Comparison of ENCODE assay signal across 8 mouse cellular contexts in the genomic region with DNA sequence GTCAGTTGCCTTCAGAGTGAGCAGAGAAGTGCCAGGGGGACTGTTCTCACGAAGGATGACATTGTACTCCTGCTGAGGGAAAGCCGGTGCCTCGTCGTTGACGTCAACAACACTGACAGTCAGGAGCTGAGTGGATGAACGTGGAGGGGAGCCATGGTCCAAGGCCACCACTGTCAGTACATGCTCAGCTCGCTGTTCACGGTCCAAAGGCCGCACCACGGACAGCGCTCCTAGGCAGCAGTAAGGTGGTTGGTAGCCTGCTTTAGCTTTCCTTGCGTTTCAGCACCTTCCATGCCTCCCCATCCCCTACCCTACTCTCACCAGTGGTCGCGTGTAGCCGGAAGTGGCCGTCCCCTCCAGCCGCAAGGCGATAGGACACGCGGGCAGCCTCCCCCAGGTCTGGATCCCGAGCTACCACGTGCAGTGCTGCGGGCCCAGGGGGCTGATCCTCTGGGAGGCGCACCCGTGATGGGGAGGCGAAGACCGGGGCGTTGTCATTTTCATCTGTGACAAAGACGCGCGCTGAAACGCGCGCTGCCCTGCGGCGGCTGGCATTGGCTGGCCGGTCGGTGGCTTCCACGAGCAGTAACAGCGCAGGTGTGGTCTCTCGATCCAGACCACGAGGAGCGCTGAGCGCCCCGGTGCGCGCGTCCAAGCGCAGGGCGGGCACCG. TPM values are rescaled to one million over a fixed set of nuclear protein-coding genes. Genes with fewer than 3 reads are reported as not detected.
DNase-seq lines count a peak whose midpoint lies in the region; ATAC-seq and TF ChIP-seq lines count a peak whose summit lies in the region.

No protein-coding gene starts in this region.

- 50% methylated on average over 51 of the region's 51 CpGs for WGBS in kidney, postnatal 0 days
- 51% methylated on average over 51 of the region's 51 CpGs for WGBS in thymus, adult 2 months

- no peak for TF ChIP-seq POLR2A in myocyte (IDR thresholded peaks at IDR 0.05; ENCODE audit: insufficient read length, low read depth)
- no peak for TF ChIP-seq POLR2A in thymus, adult 2 months (IDR thresholded peaks at IDR 0.05; ENCODE audit: control insufficient read depth, extremely low read depth, insufficient read depth, low read length, poor library complexity)

- no peak overlapping the region for H3K27ac ChIP-seq in kidney, postnatal 0 days
- no peak overlapping the region for H3K27ac ChIP-seq in thymus, adult 2 months (ENCODE audit: control insufficient read depth, insufficient read depth, low read length)

- 0 out of 2 replicates have a peak, but pooled peaks have one; percentile 16 for ATAC-seq in kidney, postnatal 0 days (replicated peaks; ENCODE audit: low FRiP score, low read depth)
- ATAC-seq in granulocyte monocyte progenitor cell, adult 5-6 weeks (replicated peaks; ENCODE audit: poor library complexity, severe bottlenecking), result peak; percentile 38
- no peak for ATAC-seq in erythroblast, adult 5-6 weeks (replicated peaks; ENCODE audit: low FRiP score, poor library complexity, severe bottlenecking)

- no peak for TF ChIP-seq CTCF in kidney, postnatal 0 days (IDR thresholded peaks at IDR 0.05; ENCODE audit: low read depth)
- no peak for TF ChIP-seq CTCF in thymus, adult 2 months (IDR thresholded peaks at IDR 0.05; ENCODE audit: borderline replicate concordance, control insufficient read depth, extremely low read depth, insufficient read depth, low read length, poor library complexity)

- DNase-seq in adrenal gland, adult 2 months, result peak; percentile 25
- no peak for DNase-seq in adrenal gland, adult 18-20 months (ENCODE audit: low spot score in 2 of 2)
- no peak for DNase-seq in kidney, postnatal 0 days (ENCODE audit: low spot score)
- no peak for DNase-seq in kidney, adult 9 months
- no peak for DNase-seq in thymus, adult 2 months

- peaks cover 31% of the 10 kb centered on the region for H3K36me3 ChIP-seq in kidney, postnatal 0 days (ENCODE audit: insufficient read depth, low read length)
- no peaks in the 10 kb centered on the region for H3K36me3 ChIP-seq in myocyte (ENCODE audit: control insufficient read depth, insufficient read depth)
- no peaks in the 10 kb centered on the region for H3K36me3 ChIP-seq in thymus, adult 2 months (ENCODE audit: control insufficient read depth, insufficient read depth, low read length)

- H3K79me2 ChIP-seq in myocyte (ENCODE audit: control insufficient read depth, insufficient read depth), result no peaks in the 10 kb centered on the region

- no peaks in the 10 kb centered on the region for H3K4me1 ChIP-seq in kidney, postnatal 0 days (replicated peaks; ENCODE audit: insufficient read depth, low read length)
- no peaks in the 10 kb centered on the region for H3K4me1 ChIP-seq in thymus, adult 2 months (replicated peaks; ENCODE audit: control insufficient read depth, insufficient read depth, low read length)

- H3K9ac ChIP-seq in kidney, postnatal 0 days (ENCODE audit: low read depth, low read length), result no peak overlapping the region

- peak overlapping the region; percentile 27 for H3K4me2 ChIP-seq in kidney, postnatal 0 days (ENCODE audit: low read length)
- no peak overlapping the region for H3K4me2 ChIP-seq in myocyte (ENCODE audit: low read depth)

- H3K4me3 ChIP-seq in kidney, postnatal 0 days (replicated peaks; ENCODE audit: low read depth, low read length), result no peak overlapping the region
- H3K4me3 ChIP-seq in myocyte, result no peak overlapping the region
- H3K4me3 ChIP-seq in thymus, adult 2 months (ENCODE audit: control insufficient read depth, insufficient read depth, low read length), result no peak overlapping the region

- no peaks in the 10 kb centered on the region for H3K27me3 ChIP-seq in kidney, postnatal 0 days (ENCODE audit: insufficient read depth, low read length)
- H3K27me3 ChIP-seq in myocyte (ENCODE audit: control insufficient read depth, insufficient read depth, insufficient read length), result peaks cover 21% of the 10 kb centered on the region
- H3K27me3 ChIP-seq in thymus, adult 2 months (ENCODE audit: control insufficient read depth, insufficient read depth, low read length), result no peaks in the 10 kb centered on the region

- H3K9me3 ChIP-seq in kidney, postnatal 0 days (replicated peaks; ENCODE audit: low read length), result no peaks in the 10 kb centered on the region

- H3ac ChIP-seq in myocyte (ENCODE audit: control insufficient read depth, insufficient read length), result no peak overlapping the region

TF ChIP-seq in myocyte, 11 proteins besides CTCF, POLR2A, EP300 and RAD21:
- no peak for TF ChIP-seq TCF12 (IDR thresholded peaks at IDR 0.05; ENCODE audit: insufficient read depth, poor library complexity, severe bottlenecking)
- TF ChIP-seq USF1 (IDR thresholded peaks at IDR 0.05; ENCODE audit: low read depth), result no peak
- TF ChIP-seq MYOG (IDR thresholded peaks at IDR 0.05; ENCODE audit: control insufficient read depth in 1 of 3, insufficient read depth in 1 of 3, insufficient read length in 2 of 3, low read depth in 2 of 3), result no peak
- peak; percentile 82 for TF ChIP-seq REST (IDR thresholded peaks at IDR 0.05; ENCODE audit: insufficient read depth, insufficient read length)

RNA-seq across cellular contexts. Expression of a gene that starts 9.9 kb away (rescaled TPM):
- total RNA-seq in adrenal gland, adult 2 months (2021), result 100 to 1,000 TPM; 113 to 129 TPM
- 200 and 305 TPM in 2 replicates for polyA plus RNA-seq in adrenal gland, adult 2 months (2012; rRNA removed)
- total RNA-seq in adrenal gland, adult 18-20 months (2021), result 100 to 1,000 TPM in 1 of 2 experiments, 10 to 100 TPM in 1; 91.0 to 112 TPM
- polyA plus RNA-seq in kidney, postnatal 0 days (2015; fragmentation: Nextera tagmentation; extraction: Ambion mirVana), result 114 and 123 TPM in 2 replicates
- total RNA-seq in granulocyte monocyte progenitor cell, adult 5-6 weeks (2014; fragmentation: Nextera tagmentation), result 46.8 and 52.4 TPM in 2 replicates
- 18.5 and 26.1 TPM in 2 replicates for total RNA-seq in granulocyte monocyte progenitor cell, adult 5-6 weeks (2017)
- 40.4 TPM for polyA plus RNA-seq in myocyte (2012; fragmentation: generic; extraction: Trizol)
- 34.0 and 41.8 TPM in 2 replicates for total RNA-seq in erythroblast, adult 5-6 weeks (2015; ENCODE audit: low replicate concordance)
- 14.2 and 19.1 TPM in 2 replicates for total RNA-seq in erythroblast, adult 5-6 weeks (2017; ENCODE audit: low replicate concordance)
- polyA plus RNA-seq in thymus, adult 2 months (2012; rRNA removed), result 134 and 153 TPM in 2 replicates

RNA-seq across cellular contexts. Expression of a gene that starts 17.8 kb away (rescaled TPM):
- total RNA-seq in adrenal gland, adult 2 months (2021), result 100 to 1,000 TPM; 231 to 239 TPM
- polyA plus RNA-seq in adrenal gland, adult 2 months (2012; rRNA removed), result 639 and 733 TPM in 2 replicates
- 100 to 1,000 TPM; 206 to 214 TPM for total RNA-seq in adrenal gland, adult 18-20 months (2021)
- polyA plus RNA-seq in kidney, postnatal 0 days (2015; fragmentation: Nextera tagmentation; extraction: Ambion mirVana), result 139 and 167 TPM in 2 replicates
- 221 and 237 TPM in 2 replicates for total RNA-seq in granulocyte monocyte progenitor cell, adult 5-6 weeks (2014; fragmentation: Nextera tagmentation)
- total RNA-seq in granulocyte monocyte progenitor cell, adult 5-6 weeks (2017), result 207 and 251 TPM in 2 replicates
- polyA plus RNA-seq in myocyte (2012; fragmentation: generic; extraction: Trizol), result 249 TPM
- total RNA-seq in erythroblast, adult 5-6 weeks (2015; ENCODE audit: low replicate concordance), result 71.5 and 113 TPM in 2 replicates
- 44.5 and 58.7 TPM in 2 replicates for total RNA-seq in erythroblast, adult 5-6 weeks (2017; ENCODE audit: low replicate concordance)
- polyA plus RNA-seq in thymus, adult 2 months (2012; rRNA removed), result 553 and 667 TPM in 2 replicates

RNA-seq across cellular contexts. Expression of a gene that starts 24.8 kb away (rescaled TPM):
- total RNA-seq in adrenal gland, adult 2 months (2021), result 10 to 100 TPM; 14.8 to 17.6 TPM
- 7.9 and 9.2 TPM in 2 replicates for polyA plus RNA-seq in adrenal gland, adult 2 months (2012; rRNA removed)
- total RNA-seq in adrenal gland, adult 18-20 months (2021), result 10 to 100 TPM; 21.5 to 25.0 TPM
- polyA plus RNA-seq in kidney, postnatal 0 days (2015; fragmentation: Nextera tagmentation; extraction: Ambion mirVana), result 34.4 and 36.3 TPM in 2 replicates
- 35.7 and 68.6 TPM in 2 replicates for total RNA-seq in granulocyte monocyte progenitor cell, adult 5-6 weeks (2014; fragmentation: Nextera tagmentation)
- total RNA-seq in granulocyte monocyte progenitor cell, adult 5-6 weeks (2017), result 35.7 and 40.9 TPM in 2 replicates
- polyA plus RNA-seq in myocyte (2012; fragmentation: generic; extraction: Trizol), result 15.5 TPM
- total RNA-seq in erythroblast, adult 5-6 weeks (2015; ENCODE audit: low replicate concordance), result 7.3 and 16.7 TPM in 2 replicates
- total RNA-seq in erythroblast, adult 5-6 weeks (2017; ENCODE audit: low replicate concordance), result 2.4 and 26.3 TPM in 2 replicates
- 16.3 and 17.1 TPM in 2 replicates for polyA plus RNA-seq in thymus, adult 2 months (2012; rRNA removed)

RNA-seq across cellular contexts. Expression of a gene that starts 25.5 kb away (rescaled TPM):
- 1 to 10 TPM; 4.4 to 8.2 TPM for total RNA-seq in adrenal gland, adult 2 months (2021)
- 8.2 and 9.5 TPM in 2 replicates for polyA plus RNA-seq in adrenal gland, adult 2 months (2012; rRNA removed)
- total RNA-seq in adrenal gland, adult 18-20 months (2021), result 1 to 10 TPM; 4.5 to 4.6 TPM
- polyA plus RNA-seq in kidney, postnatal 0 days (2015; fragmentation: Nextera tagmentation; extraction: Ambion mirVana), result 5.6 and 6.1 TPM in 2 replicates
- total RNA-seq in granulocyte monocyte progenitor cell, adult 5-6 weeks (2014; fragmentation: Nextera tagmentation), result not detected in 2 replicates
- total RNA-seq in granulocyte monocyte progenitor cell, adult 5-6 weeks (2017), result not detected in 2 replicates
- 0.49 TPM for polyA plus RNA-seq in myocyte (2012; fragmentation: generic; extraction: Trizol)
- not detected in 2 replicates for total RNA-seq in erythroblast, adult 5-6 weeks (2015; ENCODE audit: low replicate concordance)
- 0.17 TPM in 1 of 2 replicates, not detected in the other for total RNA-seq in erythroblast, adult 5-6 weeks (2017; ENCODE audit: low replicate concordance)
- polyA plus RNA-seq in thymus, adult 2 months (2012; rRNA removed), result 2.0 and 2.1 TPM in 2 replicates

RNA-seq across cellular contexts. Expression of a gene that starts 25.6 kb away (rescaled TPM):
- 100 to 1,000 TPM; 139 to 166 TPM for total RNA-seq in adrenal gland, adult 2 months (2021)
- 82.1 and 87.8 TPM in 2 replicates for polyA plus RNA-seq in adrenal gland, adult 2 months (2012; rRNA removed)
- total RNA-seq in adrenal gland, adult 18-20 months (2021), result 100 to 1,000 TPM; 121 to 142 TPM
- polyA plus RNA-seq in kidney, postnatal 0 days (2015; fragmentation: Nextera tagmentation; extraction: Ambion mirVana), result 318 and 342 TPM in 2 replicates
- 167 and 168 TPM in 2 replicates for total RNA-seq in granulocyte monocyte progenitor cell, adult 5-6 weeks (2014; fragmentation: Nextera tagmentation)
- 81.6 and 87.8 TPM in 2 replicates for total RNA-seq in granulocyte monocyte progenitor cell, adult 5-6 weeks (2017)
- polyA plus RNA-seq in myocyte (2012; fragmentation: generic; extraction: Trizol), result 250 TPM
- total RNA-seq in erythroblast, adult 5-6 weeks (2015; ENCODE audit: low replicate concordance), result 45.0 and 76.3 TPM in 2 replicates
- 37.0 and 48.2 TPM in 2 replicates for total RNA-seq in erythroblast, adult 5-6 weeks (2017; ENCODE audit: low replicate concordance)
- polyA plus RNA-seq in thymus, adult 2 months (2012; rRNA removed), result 179 and 182 TPM in 2 replicates
